Mouse (Mus musculus): ENCODE measurements around the gene Rhobtb1.
A peak's percentile ranks its signal among the peaks of the same experiment; 100 is the strongest.

Rhobtb1 gene

GRCm38 (mm10) chr10:69163216-69163615 lies 12.0 kb downstream of the Rhobtb1 start:
- DNase-seq (ENCODE audit: low spot score), result no peak

GRCm38 (mm10) chr10:69165125-69165524 lies 13.9 kb downstream of the Rhobtb1 start:
- DNase-seq (ENCODE audit: low spot score), result no peak

- DNase-seq (ENCODE audit: low spot score), result no peak
Measured at GRCm38 (mm10) chr10:69165847-69166246, 14.6 kb downstream of the Rhobtb1 start.

- DNase-seq (ENCODE audit: low spot score), result no peak
Measured at GRCm38 (mm10) chr10:69166514-69166913, 15.3 kb downstream of the Rhobtb1 start.

- DNase-seq (ENCODE audit: low spot score), result no peak
Measured at GRCm38 (mm10) chr10:69172412-69172811, 21.2 kb downstream of the Rhobtb1 start.

GRCm38 (mm10) chr10:69176116-69176515 lies 24.9 kb downstream of the Rhobtb1 start:
- no peak for DNase-seq (ENCODE audit: low spot score)

- no peak for DNase-seq (ENCODE audit: low spot score)
Measured at GRCm38 (mm10) chr10:69179341-69179740, 28.1 kb downstream of the Rhobtb1 start.

GRCm38 (mm10) chr10:69180997-69181396 lies 29.8 kb downstream of the Rhobtb1 start:
- DNase-seq (ENCODE audit: low spot score), result no peak

- no peak for DNase-seq (ENCODE audit: low spot score)
Measured at GRCm38 (mm10) chr10:69184903-69185302, 33.7 kb downstream of the Rhobtb1 start.

- no peak for DNase-seq (ENCODE audit: low spot score)
Measured at GRCm38 (mm10) chr10:69185431-69185830, 34.2 kb downstream of the Rhobtb1 start.

- DNase-seq (ENCODE audit: low spot score), result peak; percentile 24
Measured at GRCm38 (mm10) chr10:69185894-69186893, 35.0 kb downstream of the Rhobtb1 start.

GRCm38 (mm10) chr10:69187773-69188443 lies 36.7 kb downstream of the Rhobtb1 start:
- DNase-seq (ENCODE audit: low spot score), result no peak

GRCm38 (mm10) chr10:69190434-69191160 lies 39.4 kb downstream of the Rhobtb1 start:
- DNase-seq (ENCODE audit: low spot score), result no peak

GRCm38 (mm10) chr10:69192266-69192665 lies 41.0 kb downstream of the Rhobtb1 start:
- DNase-seq (ENCODE audit: low spot score), result no peak

GRCm38 (mm10) chr10:69193721-69194120 lies 42.5 kb downstream of the Rhobtb1 start:
- DNase-seq (ENCODE audit: low spot score), result no peak

GRCm38 (mm10) chr10:69204677-69205400 lies 53.6 kb downstream of the Rhobtb1 start:
- DNase-seq (ENCODE audit: low spot score), result no peak

- no peak for DNase-seq (ENCODE audit: low spot score)
Measured at GRCm38 (mm10) chr10:69206081-69206480, 54.8 kb downstream of the Rhobtb1 start.

GRCm38 (mm10) chr10:69207481-69207880 lies 56.2 kb downstream of the Rhobtb1 start:
- DNase-seq (ENCODE audit: low spot score), result no peak

- no peak for DNase-seq (ENCODE audit: low spot score)
Measured at GRCm38 (mm10) chr10:69207981-69208630, 56.9 kb downstream of the Rhobtb1 start.

GRCm38 (mm10) chr10:69208705-69209104 lies 57.5 kb downstream of the Rhobtb1 start:
- no peak for DNase-seq (ENCODE audit: low spot score)

GRCm38 (mm10) chr10:69210006-69210405 lies 58.8 kb downstream of the Rhobtb1 start:
- no peak for DNase-seq (ENCODE audit: low spot score)

Measured in c-Kit-positive CD71-positive TER-119-positive erythroid progenitor cells, embryonic 14.5 days (primary cell).